Mouse (Mus musculus): ENCODE measurements around the gene Nxpe5.

DNA sequence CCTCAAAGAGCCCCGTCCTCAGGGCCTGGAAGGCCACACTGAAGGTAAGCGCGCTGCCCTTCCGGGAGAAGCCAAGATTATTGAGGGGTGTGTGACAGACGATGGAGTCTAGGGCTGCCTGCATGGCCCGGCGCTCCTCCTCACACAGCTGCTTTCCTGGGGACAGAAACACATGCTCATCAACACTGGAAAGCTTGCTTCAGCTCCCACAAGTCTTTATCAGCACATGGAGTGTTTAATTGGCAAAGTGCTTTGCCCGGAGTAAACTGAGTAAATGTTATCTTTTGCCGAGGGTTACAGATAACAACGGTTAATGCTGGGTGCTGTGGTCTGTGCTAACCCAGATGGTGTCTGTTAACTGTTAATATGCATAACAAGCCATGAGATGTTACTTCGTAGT is 35.1 kb downstream of the Nxpe5 start:
- no peak for TF ChIP-seq CTCF (IDR thresholded peaks at IDR 0.05; ENCODE audit: control insufficient read depth, insufficient read depth, insufficient replicate concordance, low read depth, low read length)
- TF ChIP-seq POLR2A (IDR thresholded peaks at IDR 0.05; ENCODE audit: control insufficient read depth, low read depth, low read length), result no peak
